Mouse (Mus musculus) brain, embryonic 18.5 days (tissue): ENCODE results near the gene Tbc1d1.
A peak's percentile ranks its signal among the peaks of the same experiment; 100 is the strongest.

Source experiments
- DNase-seq: peaks from one replicate; pipeline ENCODE4 v3.0.0-alpha.2; 2012; ENCODE audit warnings: low read depth, low spot score

Tbc1d1 gene

GRCm38 (mm10) chr5:64382451-64383057 lies 226.4 kb downstream of the Tbc1d1 start:
- peak; percentile 39 for DNase-seq

- DNase-seq, result no peak
These were observed 227.1 kb downstream of the Tbc1d1 start for GRCm38 (mm10) chr5:64383215-64383614.

GRCm38 (mm10) chr5:64384546-64384945 lies 228.4 kb downstream of the Tbc1d1 start:
- no peak for DNase-seq

GRCm38 (mm10) chr5:64386996-64387395 lies 230.9 kb downstream of the Tbc1d1 start:
- DNase-seq, result no peak

- no peak for DNase-seq
These were observed 233.3 kb downstream of the Tbc1d1 start for GRCm38 (mm10) chr5:64389202-64389929.

- DNase-seq, result no peak
These were observed 235.2 kb downstream of the Tbc1d1 start for GRCm38 (mm10) chr5:64391346-64391745.

GRCm38 (mm10) chr5:64392426-64393020 lies 236.4 kb downstream of the Tbc1d1 start:
- DNase-seq, result no peak

- DNase-seq, result no peak
These were observed 237.4 kb downstream of the Tbc1d1 start for GRCm38 (mm10) chr5:64393530-64393929.

GRCm38 (mm10) chr5:64398155-64398554 lies 242.1 kb downstream of the Tbc1d1 start:
- no peak for DNase-seq

- DNase-seq, result no peak
These were observed 244.6 kb downstream of the Tbc1d1 start for GRCm38 (mm10) chr5:64400742-64401141.
